Mouse (Mus musculus) hindbrain, postnatal 0 days (tissue): ENCODE measurements around the gene Eif2d. TPM values are rescaled to one million over a fixed set of nuclear protein-coding genes. Genes with fewer than 3 reads are reported as not detected.

Experiments used
- ATAC-seq: fragments of 200-750 bp; cut with Nextera tagmentation; 2 replicates; pipeline ENCODE4 v1.8.0; 2017; ENCODE audit warnings: mild to moderate bottlenecking, moderate TSS enrichment, moderate library complexity
- DNase-seq: peaks from one replicate; pipeline ENCODE4 v3.0.0-alpha.2; 2015; ENCODE audit warnings: low spot score
- H3K27ac ChIP-seq: fragments of 300-500 bp; sonication (generic); 2 replicates; pipeline ENCODE4 v1.5.1; 2014; ENCODE audit warnings: mild to moderate bottlenecking
- H3K27me3 ChIP-seq: fragments of 300-500 bp; sonication (generic); 2 replicates; pipeline ENCODE4 v1.6.1; 2014; ENCODE audit warnings: low read length, mixed read lengths; ENCODE audit not compliant: insufficient read depth
- H3K36me3 ChIP-seq: fragments of 300-500 bp; sonication (generic); 2 replicates; pipeline ENCODE4 v1.6.1; 2014; ENCODE audit warnings: low read length, mixed read lengths; ENCODE audit not compliant: insufficient read depth
- H3K4me1 ChIP-seq: fragments of 300-500 bp; sonication (generic); 2 replicates; pipeline ENCODE4 v1.6.1; 2014; ENCODE audit warnings: antibody characterized with exemption, low read length, mixed read lengths; ENCODE audit not compliant: insufficient read depth
- H3K4me2 ChIP-seq: fragments of 300-500 bp; sonication (generic); 2 replicates; pipeline ENCODE4 v1.6.1; 2014; ENCODE audit warnings: low read depth, mild to moderate bottlenecking, low read length, moderate library complexity, mixed read lengths
- H3K4me3 ChIP-seq: fragments of 300-500 bp; sonication (generic); 2 replicates; pipeline ENCODE4 v1.5.1; 2014; ENCODE audit warnings: low read length
- H3K9ac ChIP-seq: fragments of 300-500 bp; sonication (generic); replicated peaks from 2 replicates; pipeline ENCODE4 v1.6.1; 2014; ENCODE audit warnings: mild to moderate bottlenecking, low read length, moderate library complexity, mixed read lengths
- H3K9me3 ChIP-seq: fragments of 300-500 bp; sonication (generic); 2 replicates; pipeline ENCODE4 v1.6.1; 2016; ENCODE audit warnings: low read length, mixed read lengths
- CTCF ChIP-seq: IDR thresholded peaks from 2 replicates; pipeline ENCODE4 v1.5.1; 2016; ENCODE audit warnings: antibody characterized with exemption, control low read depth, low read depth
- WGBS: fragments of 180-500 bp; shearing (Covaris S2); extraction: QIAGEN DNeasy Blood & Tissue Kit; methylation state at CpG from one replicate; pipeline ENCODE4 v1.1.7; 2014; 5-methylcytosine and 5-hydroxymethylcytosine counted together
- polyA plus RNA-seq: library from polyadenylated mRNA; unstranded; fragments of >200 nt; fragmentation: Nextera tagmentation; extraction: Ambion mirVana; gene quantifications from 2 replicates; pipeline ENCODE4 v1.2.1, GENCODE M21; 2015
- total RNA-seq: library from RNA; depleted of rRNA; stranded (reverse); fragments of >200 nt; gene quantifications from 2 replicates; pipeline ENCODE4 v1.2.3, GENCODE M21; 2014

Eif2d gene
- total and polyA plus RNA-seq, 2 experiments from 2014 or later: 38.1 to 42.8 TPM

GRCm38 (mm10) chr1:131134231-131134630, 18.8 kb upstream of the Eif2d start:
- Histone ChIP-seq H3K9ac (no peak overlapping the region), H3K9me3 (no peaks in the 10 kb centered on the region), H3K27ac (0 out of 2 replicates have a peak overlapping the region, but pooled peaks have one; percentile 5), H3K4me3 (no peak overlapping the region), H3K4me2 (peak overlapping the region; percentile 22; the same call in 1 of the 2 replicates), H3K36me3 (peaks cover 11% of the 10 kb centered on the region), H3K4me1 (peaks cover 20% of the 10 kb centered on the region), H3K27me3 (no peaks in the 10 kb centered on the region)
- ATAC-seq (no peak), DNase-seq (peak; percentile 67)
- WGBS: 25% methylated on average over 6 of the region's 6 CpGs
- TF ChIP-seq CTCF: no peak

- Histone ChIP-seq H3K9ac (no peak overlapping the region), H3K4me3 (no peak overlapping the region), H3K4me1 (peaks cover 20% of the 10 kb centered on the region), H3K4me2 (no peak overlapping the region), H3K36me3 (peaks cover 3% of the 10 kb centered on the region), H3K27me3 (no peaks in the 10 kb centered on the region), H3K9me3 (no peaks in the 10 kb centered on the region), H3K27ac (no peak overlapping the region)
- peak; percentile 51 for DNase-seq
- no peak for TF ChIP-seq CTCF
- WGBS: 43% methylated on average over 8 of the region's 8 CpGs
- ATAC-seq: no peak
Observed at GRCm38 (mm10) chr1:131134942-131135522, 17.9 kb upstream of the Eif2d start.

GRCm38 (mm10) chr1:131135960-131136629, 16.9 kb upstream of the Eif2d start:
- ATAC-seq: no peak
- 84% methylated on average over 10 of the region's 10 CpGs for WGBS
- no peak for DNase-seq
- Histone ChIP-seq H3K27me3 (no peaks in the 10 kb centered on the region), H3K36me3 (no peaks in the 10 kb centered on the region; the same call in 1 of the 2 replicates), H3K4me2 (peak overlapping the region; percentile 64; the same call in 1 of the 2 replicates), H3K4me3 (no peak overlapping the region), H3K4me1 (peaks cover 20% of the 10 kb centered on the region), H3K9me3 (no peaks in the 10 kb centered on the region), H3K9ac (no peak overlapping the region), H3K27ac (no peak overlapping the region)
- no peak for TF ChIP-seq CTCF

GRCm38 (mm10) chr1:131137111-131137510, 15.9 kb upstream of the Eif2d start:
- H3K4me1 ChIP-seq: peaks cover 20% of the 10 kb centered on the region
- H3K9me3 ChIP-seq: no peaks in the 10 kb centered on the region
- no peak for TF ChIP-seq CTCF
- 9% methylated on average over 5 of the region's 5 CpGs for WGBS
- peak overlapping the region; percentile 64 for H3K4me2 ChIP-seq
- no peaks in the 10 kb centered on the region for H3K27me3 ChIP-seq
- peak overlapping the region; percentile 90 for H3K4me3 ChIP-seq
- no peak overlapping the region for H3K27ac ChIP-seq
- DNase-seq: no peak
- no peak for ATAC-seq
- H3K9ac ChIP-seq: peak overlapping the region; percentile 82; the same call in 1 of the 2 replicates
- no peaks in the 10 kb centered on the region; the same call in 1 of the 2 replicates for H3K36me3 ChIP-seq

GRCm38 (mm10) chr1:131137717-131138118, 15.3 kb upstream of the Eif2d start:
- Histone ChIP-seq H3K4me2 (peak overlapping the region; percentile 64), H3K27ac (peak overlapping the region; percentile 79), H3K4me3 (peak overlapping the region; percentile 90), H3K36me3 (no peaks in the 10 kb centered on the region), H3K9ac (peak overlapping the region; percentile 82), H3K27me3 (no peaks in the 10 kb centered on the region), H3K4me1 (peaks cover 20% of the 10 kb centered on the region), H3K9me3 (no peaks in the 10 kb centered on the region)
- ATAC-seq (peak; percentile 87), DNase-seq (peak; percentile 45)
- TF ChIP-seq CTCF: no peak
- WGBS: 0% methylated on average over 36 of the region's 36 CpGs

GRCm38 (mm10) chr1:131138191-131139016, 14.6 kb upstream of the Eif2d start, which contains the start of gene Dyrk3:
Gene Dyrk3, minus strand, starts transcription at chr1:131138340.
- H3K4me1 ChIP-seq: peaks cover 20% of the 10 kb centered on the region
- WGBS: 5% methylated on average over 49 of the region's 49 CpGs
- H3K36me3 ChIP-seq: no peaks in the 10 kb centered on the region
- ATAC-seq (peak; percentile 98), DNase-seq (peak; percentile 96)
- peak within 1 kb of the TSS; percentile 90 for H3K4me3 ChIP-seq
- peak within 1 kb of the TSS; percentile 82 for H3K9ac ChIP-seq
- H3K9me3 ChIP-seq: no peaks in the 10 kb centered on the region
- no peaks in the 10 kb centered on the region for H3K27me3 ChIP-seq
- peak; percentile 67 for TF ChIP-seq CTCF
- peak within 1 kb of the TSS; percentile 64 for H3K4me2 ChIP-seq
- peak within 1 kb of the TSS; percentile 79 for H3K27ac ChIP-seq
